Mouse (Mus musculus): ENCODE results near the gene Tspyl1.

Gene Tspyl1

GRCm38 (mm10) chr10:34307070-34307469 lies 25.1 kb downstream of the Tspyl1 start:
- no peak for DNase-seq

- DNase-seq = no peak
These were observed 28.1 kb downstream of the Tspyl1 start for GRCm38 (mm10) chr10:34309915-34310685.

- DNase-seq = no peak
These were observed 30.5 kb downstream of the Tspyl1 start for GRCm38 (mm10) chr10:34312536-34312935.

- DNase-seq = peak; percentile 87
These were observed 34.7 kb downstream of the Tspyl1 start for GRCm38 (mm10) chr10:34316571-34317216.

GRCm38 (mm10) chr10:34317217-34317606 lies 35.2 kb downstream of the Tspyl1 start:
- DNase-seq = no peak

GRCm38 (mm10) chr10:34320809-34321208 lies 38.8 kb downstream of the Tspyl1 start:
- DNase-seq = no peak

- DNase-seq = peak; percentile 49
These were observed 44.7 kb downstream of the Tspyl1 start for GRCm38 (mm10) chr10:34326701-34327100.

- DNase-seq = no peak
These were observed 45.2 kb downstream of the Tspyl1 start for GRCm38 (mm10) chr10:34327144-34327543.

- peak; percentile 70 for DNase-seq
These were observed 46.3 kb downstream of the Tspyl1 start for GRCm38 (mm10) chr10:34328310-34328709.
